Mouse (Mus musculus): ENCODE results near the gene Pmp22.

Pmp22 gene

DNA sequence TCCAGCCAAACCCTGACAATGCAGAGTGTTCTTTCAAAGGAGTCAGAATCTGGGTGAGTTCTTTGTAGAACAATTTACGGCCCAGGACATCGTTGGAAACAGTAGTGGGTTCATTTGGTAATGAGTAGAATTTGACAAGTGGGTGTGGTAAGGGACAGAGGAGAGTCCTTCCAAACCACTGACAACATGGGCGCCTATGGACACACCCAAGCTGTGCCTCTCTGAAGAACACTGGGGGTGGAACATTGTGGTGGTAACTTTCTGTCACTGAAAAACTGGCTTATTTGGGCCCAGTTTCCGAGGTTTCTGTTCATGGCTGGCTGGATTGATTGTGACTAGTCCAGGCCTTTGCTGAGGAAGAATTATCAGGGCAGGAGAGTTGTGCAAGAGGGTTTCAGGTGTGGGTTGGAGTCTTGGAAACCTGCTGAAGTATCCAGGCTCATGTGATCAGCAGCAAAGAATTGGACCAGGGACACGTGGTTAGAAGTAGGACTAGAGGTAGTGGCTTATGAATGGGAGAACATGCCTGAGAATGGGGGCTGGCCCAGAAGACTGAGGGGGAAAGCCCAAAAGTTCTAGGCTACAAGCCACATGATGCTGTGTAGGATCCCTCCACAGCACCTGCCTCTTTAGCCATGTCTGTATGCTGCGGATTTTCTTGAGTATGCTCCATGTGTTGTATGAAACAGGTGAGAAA lies 35.4 kb downstream of the Pmp22 start:
- DNase-seq, result no peak

DNA sequence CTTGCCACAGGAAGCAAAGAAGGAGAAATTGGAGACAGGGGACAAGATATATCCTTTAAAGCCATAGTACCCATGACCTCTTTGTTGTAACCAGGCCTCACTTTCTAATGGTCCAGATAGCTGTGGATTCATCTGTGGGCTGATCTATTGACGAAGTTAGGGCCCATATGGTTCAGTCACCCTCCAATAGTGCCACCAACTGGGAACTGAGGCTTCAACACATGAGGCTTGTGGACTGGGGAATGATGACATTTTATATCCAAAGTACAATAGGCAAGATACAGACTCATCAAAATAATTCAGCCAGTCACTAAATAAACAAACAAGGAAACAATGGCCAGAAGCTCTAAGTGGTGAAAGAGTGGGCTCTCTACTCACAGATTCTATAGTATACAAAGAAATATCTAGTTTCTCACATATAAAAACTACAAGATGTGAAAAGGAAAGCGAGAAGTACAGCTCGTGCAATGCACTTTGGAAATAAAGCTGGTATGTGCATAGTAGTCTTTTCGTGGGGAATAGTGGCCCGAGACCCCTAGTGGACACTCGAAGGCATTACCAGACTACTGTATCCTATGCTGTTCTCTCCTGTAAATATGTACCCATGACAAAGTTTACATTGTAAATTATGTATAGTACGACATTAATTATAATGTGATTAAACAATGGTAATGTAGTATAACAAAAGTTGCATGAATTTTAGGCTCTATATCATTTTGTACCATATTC lies 36.1 kb downstream of the Pmp22 start:
- DNase-seq, result no peak

DNA sequence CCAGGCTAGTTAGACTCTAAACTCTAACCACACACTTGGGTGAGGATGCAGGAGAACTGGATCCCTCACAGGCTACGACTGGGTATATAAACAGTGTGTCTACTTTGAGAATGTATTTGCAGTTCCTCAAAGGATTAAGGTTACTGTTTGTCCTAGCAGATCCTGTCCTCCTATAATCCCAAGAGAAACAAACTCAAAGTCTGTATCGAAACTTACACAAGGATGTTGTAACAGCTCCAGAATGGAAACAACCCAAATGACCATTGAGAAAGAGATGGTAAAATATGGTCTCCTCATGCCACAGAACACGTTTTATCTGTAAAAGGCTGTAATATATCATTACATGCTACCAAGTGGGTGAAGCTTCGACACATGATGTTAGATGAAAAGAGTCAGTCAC lies 39.0 kb downstream of the Pmp22 start:
- DNase-seq, result no peak

DNA sequence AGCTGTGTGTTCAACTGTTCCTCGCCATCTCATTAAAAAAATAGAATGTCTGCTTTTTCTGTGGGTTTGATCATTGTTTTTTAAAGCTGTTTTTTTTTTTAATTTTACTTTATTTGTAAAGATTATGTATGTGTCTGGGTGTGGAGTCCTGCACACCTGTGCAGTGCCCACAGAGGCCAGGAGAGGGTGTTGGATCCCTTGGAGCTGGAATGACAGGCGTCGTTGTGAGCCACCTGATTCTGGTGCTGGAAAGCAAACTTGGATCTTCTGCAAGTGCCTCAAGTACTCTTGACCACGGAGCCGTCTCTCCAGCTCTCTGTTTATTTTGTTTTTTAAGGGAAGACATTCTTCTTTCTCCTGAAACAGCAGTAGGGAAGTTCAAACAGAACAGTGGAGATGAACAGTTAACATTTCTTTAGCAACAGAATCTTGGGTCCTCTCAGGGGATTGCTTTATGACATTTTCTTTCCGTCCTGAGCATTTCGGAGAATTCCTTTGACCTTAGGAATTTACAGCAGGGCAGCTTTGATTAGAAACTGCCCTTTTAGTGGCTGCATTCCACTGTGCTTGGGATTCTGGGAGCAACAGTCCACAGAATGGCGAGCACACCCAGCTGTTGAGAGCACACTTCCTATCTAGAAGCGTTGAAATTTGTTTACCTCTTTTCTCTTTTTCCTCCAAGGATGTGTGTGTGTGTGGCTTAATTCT lies 39.9 kb downstream of the Pmp22 start:
- DNase-seq, result no peak

DNA sequence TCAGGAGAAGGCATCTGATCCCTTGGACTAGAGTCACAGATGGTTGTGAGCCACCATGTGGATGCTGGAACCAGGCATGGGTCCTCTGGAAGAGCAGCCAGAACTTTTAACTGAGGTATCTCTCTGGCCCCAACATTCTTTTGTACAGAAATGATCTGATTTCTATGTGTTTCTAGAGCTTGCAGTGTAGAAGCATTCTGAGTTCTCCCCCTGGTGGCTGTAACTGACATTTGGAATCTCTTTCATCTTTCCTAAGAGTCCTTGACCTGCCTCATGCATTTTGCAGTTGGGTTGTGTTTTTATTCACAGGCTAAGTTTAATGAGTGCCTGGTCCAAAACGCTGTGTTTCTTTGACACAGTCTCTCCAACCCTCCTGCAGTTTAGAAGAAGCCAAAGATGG lies 43.2 kb downstream of the Pmp22 start:
- DNase-seq, result no peak

DNA sequence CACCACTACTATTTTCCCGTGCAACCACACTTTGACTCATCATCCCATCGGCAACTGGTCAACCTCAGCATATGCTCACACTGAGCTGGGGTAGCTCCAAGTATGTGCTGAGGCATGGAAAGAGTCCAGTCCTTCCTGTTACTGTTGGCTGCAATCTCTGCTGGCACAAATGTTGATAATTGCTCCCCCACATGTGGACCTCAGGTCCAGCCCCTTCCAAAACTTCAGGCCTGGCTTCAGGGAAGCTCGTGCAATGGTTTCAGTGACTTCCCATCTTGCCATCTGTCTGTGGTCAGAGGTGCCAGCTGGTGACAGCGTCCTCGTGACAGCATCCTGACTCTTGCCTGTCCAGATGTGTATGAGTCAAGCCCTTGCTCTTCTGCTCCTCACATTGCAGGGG lies 44.8 kb downstream of the Pmp22 start:
- no peak for DNase-seq

DNA sequence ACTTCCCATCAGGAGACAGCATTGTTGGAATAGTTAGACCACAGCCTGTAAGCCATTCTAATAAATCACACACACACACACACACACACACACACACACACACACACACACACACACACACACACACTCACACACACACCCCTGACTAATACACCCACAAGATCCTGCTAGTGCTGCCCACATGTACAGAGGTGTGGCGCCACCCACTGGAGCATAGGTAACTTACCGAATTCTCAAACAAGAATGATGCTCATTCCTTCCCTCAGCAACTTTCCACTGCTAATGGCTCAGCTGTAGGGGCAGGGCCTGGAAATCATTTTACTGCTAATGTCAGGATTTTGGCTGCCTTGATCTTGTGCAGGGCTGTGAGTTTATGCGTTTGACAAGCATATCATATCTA lies 46.5 kb downstream of the Pmp22 start:
- DNase-seq, result no peak

DNA sequence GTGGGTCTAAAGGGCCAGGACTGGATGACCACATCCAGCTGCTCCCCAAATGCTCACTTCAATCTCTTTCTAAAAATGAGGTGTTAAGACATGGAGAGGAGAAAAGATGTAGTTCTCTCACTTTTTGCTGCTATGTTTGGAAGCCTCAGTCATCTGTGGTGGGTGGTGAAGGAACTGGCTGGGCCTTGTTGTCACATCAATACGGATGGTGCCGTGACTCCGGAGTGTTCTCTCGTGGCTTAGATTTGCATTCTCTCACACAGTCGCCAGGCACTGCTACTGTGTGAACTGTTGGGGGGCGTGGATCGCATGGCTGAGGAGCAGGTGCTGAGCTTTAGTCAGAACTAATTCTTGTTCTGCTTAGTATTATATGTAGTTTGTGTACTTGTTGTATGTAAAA lies 47.6 kb downstream of the Pmp22 start:
- no peak for DNase-seq

DNA sequence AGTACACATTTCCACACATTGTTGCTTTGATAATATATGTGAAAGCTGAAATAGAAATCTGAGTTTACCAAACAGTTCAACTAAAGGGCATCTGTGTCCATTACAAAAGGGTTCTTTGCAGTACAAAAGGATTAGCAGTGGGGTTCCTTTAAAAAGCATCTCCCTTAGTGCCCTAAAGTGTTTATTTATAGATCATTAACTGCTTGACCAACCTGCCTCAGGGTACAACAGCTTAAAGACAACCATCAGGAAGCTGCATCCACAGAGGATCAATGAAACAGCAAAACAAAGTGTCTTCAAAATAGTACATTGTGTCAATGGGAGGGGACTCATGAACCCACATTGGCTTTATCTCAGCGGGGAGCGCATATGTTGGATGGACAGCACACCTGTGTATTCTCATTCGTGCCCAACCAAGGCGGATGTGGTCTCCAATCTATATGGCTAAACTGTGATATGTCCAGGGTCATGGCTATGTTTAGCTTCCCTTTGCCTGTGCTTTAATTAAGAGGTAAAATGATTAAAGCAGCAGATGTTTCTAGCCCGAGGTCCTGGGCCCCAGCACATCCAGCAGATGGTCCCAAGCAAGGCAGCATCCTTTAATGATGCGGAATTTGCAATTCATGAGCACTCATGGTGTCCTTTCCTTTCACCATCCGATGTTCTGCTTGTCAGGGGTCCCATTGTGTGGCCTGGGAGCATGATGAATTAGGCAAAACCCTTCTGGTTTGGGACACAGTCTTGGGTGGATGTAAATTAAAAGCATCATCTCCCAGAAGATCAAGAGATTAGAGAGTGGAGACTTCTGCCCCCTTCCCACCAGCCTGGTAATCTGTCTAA lies 51.7 kb downstream of the Pmp22 start:
- no peak for DNase-seq

DNA sequence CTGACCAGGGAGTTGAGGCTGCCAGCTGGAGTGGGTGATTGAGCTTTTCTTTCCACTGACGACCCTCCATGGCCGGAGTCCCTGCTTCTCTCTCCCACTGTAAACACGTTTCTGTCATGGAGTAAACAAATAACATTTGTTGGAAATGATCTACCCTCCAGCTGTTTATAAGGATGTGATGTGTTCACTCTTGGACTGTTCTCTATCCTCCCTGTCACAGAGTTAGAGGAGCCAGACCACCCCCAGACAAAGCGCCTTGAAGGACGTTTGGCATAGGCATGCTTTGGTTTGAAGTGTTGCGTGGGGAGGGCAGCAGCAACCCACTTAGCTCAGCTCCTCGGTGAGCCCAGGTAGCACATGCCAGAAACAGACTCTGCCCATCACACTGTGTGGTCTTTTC lies 60.0 kb downstream of the Pmp22 start:
- no peak for DNase-seq

DNA sequence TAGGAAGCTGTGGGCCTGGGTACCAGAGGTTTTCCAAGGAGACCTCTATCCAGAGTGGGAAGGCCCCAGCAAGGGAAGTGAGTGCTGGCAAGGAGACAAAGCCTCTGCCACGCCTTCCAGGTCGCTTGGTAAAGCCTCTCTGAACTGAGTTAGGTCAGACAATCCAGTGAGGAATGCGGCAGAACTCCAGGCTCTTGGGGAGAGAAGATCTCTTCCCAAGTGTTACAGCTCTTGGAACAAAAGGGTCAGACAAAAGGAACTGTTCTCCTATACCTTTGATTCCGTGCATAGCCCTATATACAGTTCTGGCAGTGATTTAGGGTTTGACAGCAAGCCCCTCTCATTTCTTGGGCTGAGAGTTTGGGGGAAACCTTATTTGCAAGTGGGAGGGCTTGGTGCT lies 69.3 kb downstream of the Pmp22 start:
- DNase-seq, result no peak

DNA sequence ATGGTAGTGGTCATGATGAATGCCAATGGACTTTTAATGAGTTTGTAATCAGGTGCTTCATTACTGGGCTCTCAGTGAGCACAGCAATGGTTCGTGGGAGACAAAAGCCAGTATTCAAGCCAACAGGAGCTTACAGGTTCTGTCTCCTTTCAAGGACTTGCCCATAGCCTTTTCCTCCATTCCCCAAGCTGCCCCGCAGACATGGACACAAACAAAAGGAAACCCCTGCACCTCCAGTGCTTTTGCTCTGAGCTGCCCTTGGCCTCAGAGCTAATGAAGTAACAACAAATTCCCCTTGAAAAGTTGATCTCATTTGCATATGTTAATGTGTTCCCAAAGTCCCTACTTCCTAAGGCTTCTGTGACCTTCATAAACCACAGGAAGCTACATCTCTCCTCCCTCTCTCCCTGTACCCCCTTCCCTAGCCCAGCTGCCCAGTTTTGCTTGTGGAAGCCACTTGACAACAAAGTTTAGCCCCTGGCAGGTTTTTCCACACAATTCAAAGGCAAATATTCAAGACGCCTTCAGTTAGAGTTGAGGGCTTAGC lies 73.3 kb downstream of the Pmp22 start:
- no peak for DNase-seq

Measured in spleen, adult 18-20 months (tissue).